Mouse (Mus musculus) cortical plate, adult 2 months (tissue): ENCODE results near the gene Enox1.

Experiments used
- CTCF ChIP-seq: fragments of 200-500 bp; IDR thresholded peaks from 2 replicates; pipeline ENCODE4 v1.5.1; 2011; ENCODE audit warnings: mild to moderate bottlenecking, control low read depth, low read length; ENCODE audit not compliant: insufficient read depth; ENCODE audit errors: extremely low read depth
- POLR2A ChIP-seq: fragments of 200-500 bp; IDR thresholded peaks from 2 replicates; pipeline ENCODE4 v1.6.1; 2011; ENCODE audit warnings: mild to moderate bottlenecking, low read length, control low read depth; ENCODE audit not compliant: insufficient read depth; ENCODE audit errors: extremely low read depth

DNA sequence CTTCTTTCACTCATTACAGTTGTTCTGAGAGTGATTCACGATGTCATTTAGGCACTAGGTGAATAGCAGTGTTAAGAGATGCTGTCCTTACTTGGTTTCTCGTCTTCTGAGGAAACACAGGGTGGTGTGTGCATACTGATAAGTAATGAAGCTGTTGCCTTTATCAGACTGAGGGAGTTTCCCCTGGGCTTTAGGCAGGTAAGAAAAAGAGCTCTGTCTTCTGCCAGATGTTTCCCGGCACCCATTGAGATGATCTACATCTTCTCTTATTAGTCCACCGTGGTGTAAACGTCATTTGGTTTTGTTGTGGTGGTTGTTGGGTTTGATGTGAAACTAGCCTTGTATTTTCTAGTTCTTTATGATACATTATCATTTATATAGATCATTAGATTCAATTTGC, 392.4 kb downstream of the Enox1 start:
- TF ChIP-seq POLR2A (no peak), CTCF (no peak)
